Mouse (Mus musculus): ENCODE data around the gene Rtn4rl1. TPM values are rescaled to one million over a fixed set of nuclear protein-coding genes. Genes with fewer than 3 reads are reported as not detected.
"Not testable (repeated sequence)": the region's sequence is repeated elsewhere in the genome, so short reads cannot be mapped to it uniquely, and the experiment has no call there.

The Rtn4rl1 gene
- total RNA-seq, 2 experiments from 2014 or later: 103 to 107 TPM

DNA sequence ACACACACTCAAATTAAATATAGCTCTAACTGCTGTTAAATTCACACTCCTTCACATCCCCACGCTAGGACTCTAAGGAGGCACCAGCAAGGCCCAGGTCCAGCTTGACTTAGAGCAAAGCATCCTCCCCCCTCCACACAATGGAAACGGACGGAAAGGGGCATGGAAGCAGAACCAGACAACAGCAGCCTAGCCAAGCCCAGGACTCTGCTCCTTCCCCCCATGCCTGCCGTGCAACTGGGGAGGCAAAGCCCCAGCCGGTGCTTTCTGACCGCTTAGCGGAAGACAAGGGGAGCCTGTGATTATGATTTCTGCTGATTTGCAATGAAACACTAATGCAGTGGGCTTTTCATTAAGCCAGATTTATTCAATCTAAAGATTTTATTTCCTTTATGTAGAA is 84.5 kb downstream of the Rtn4rl1 start:
- no peak for DNase-seq

GRCm38 (mm10) chr11:75279013-75279341 is 85.4 kb downstream of the Rtn4rl1 start:
- DNase-seq: no peak

DNA sequence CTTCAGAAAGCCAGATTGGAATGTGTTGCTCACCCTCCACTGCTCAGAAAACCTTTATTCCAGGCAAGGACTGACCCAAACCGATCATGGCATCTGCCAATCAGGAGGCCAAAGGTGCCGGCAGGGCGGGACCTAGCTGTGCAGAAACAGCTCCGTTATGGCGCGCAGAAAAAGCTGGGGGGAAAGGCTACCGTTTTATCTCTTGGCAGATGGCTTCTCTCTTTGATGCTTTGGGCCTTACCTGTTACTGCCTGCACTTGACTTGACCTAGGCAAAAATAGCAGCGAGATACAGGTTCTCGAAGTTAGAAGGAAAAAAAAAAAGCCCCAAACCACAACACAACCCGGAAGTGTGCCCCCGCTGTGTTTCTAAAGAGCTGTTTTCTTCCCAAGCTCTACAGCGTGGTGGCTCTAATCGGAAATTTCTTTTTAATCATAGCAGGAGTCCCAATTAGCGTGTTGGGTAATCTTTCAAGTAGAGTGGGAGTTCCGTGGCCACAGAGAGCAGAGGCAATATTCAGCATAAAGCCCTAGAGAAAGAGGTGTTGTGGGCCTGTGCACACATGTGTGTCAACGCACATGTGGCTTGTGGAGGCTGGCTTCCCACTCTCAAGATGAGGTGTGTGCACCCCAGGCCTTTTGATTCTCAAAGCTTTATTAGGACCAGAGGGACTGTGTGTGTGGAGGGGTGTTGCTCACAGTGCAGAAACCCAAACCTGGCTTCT is 85.9 kb downstream of the Rtn4rl1 start:
- no peak for DNase-seq

DNA sequence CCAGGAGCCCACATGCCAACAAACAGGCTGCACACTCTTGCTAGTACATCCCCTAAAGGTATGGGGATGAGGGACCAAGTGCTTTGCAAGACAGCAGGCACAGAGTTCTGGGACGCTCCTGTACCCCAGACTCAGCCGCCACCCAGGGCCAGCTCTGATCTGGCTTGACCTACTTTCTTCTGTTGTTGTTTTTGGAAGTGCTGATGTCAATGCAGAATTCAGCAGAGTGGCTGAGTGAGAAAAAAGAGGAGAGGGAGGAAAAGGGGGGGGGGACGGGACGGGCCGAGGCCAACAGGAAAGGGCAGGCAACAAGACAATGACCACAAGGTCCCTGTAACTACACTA is 86.5 kb downstream of the Rtn4rl1 start:
- no peak for DNase-seq

GRCm38 (mm10) chr11:75280435-75281001 is 86.9 kb downstream of the Rtn4rl1 start:
- DNase-seq: no peak

DNA sequence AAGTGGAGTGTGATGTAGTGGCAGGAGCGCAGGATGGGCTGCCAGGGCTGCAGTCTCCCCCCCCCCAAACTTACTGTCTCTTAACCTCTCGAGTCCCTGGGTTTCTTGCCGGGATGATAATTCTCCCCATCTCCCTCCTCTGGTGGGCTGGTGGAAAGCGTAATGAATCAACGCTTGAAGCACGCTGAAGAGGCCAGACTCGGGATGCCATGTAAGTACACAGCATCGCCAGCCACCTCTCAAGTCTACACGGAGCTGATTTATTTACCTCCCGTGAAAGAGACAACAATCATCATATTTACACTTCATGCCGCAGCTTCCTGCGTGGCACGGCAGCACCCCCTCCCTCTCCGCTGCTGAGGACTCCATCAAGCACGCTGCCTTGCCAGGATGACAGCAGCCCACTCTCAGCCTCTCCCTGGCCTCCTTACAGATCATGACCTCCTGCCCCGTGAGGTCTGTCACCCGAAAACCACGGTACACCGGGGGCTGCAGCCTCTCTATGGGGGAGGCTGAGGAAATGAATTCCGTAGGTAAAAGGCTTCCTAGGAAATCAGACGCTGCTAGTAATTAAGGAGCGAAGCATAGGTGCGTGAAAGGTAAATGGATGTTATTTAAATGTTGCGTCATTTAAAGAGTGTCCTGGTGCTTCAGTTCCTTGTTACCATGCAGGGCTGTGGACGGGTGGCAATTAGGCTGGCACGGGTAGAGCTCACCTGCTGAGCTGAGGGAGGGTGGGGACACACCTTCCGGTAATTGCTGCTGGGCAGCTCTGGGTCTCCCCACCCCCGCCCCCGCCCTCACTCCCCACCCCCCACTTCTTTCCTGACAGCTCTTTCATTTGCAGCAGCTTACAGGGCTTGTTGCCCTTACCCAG is 88.0 kb downstream of the Rtn4rl1 start:
- DNase-seq: no peak

DNA sequence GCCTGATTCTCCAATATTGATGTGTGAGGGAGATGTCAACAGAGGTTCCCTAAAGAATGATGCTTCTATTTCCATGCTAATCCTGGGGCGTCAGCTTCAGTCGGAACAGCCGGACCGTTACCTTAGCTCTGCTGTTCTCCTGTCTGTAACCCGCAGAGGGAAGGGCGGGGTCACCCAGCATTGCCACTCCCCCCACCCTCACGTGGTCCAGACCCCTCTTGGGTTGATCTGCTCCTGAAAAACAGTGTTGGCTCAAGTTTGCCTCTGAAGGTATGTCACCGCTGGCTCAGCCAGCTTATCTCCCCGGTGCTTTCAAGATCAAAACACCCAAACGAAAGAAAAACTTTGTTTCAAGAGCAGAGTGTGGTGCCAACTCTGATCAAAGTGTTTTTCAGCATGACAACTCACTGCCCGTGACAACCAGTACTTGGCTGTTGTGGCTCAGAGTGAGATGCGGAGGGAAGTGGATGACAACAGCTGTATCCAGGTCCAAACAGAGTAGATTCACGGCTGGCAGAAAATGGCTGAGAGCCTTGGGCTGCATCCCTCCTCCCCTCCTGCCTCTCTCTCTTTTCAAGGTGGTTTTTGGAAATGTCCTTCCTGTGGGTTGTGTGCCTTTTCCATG is 89.0 kb downstream of the Rtn4rl1 start:
- no peak for DNase-seq

GRCm38 (mm10) chr11:75283784-75284183 is 90.2 kb downstream of the Rtn4rl1 start:
- DNase-seq: not testable (repeated sequence)

- DNase-seq: no peak
These were observed 92.4 kb downstream of the Rtn4rl1 start for GRCm38 (mm10) chr11:75285893-75286467.

DNA sequence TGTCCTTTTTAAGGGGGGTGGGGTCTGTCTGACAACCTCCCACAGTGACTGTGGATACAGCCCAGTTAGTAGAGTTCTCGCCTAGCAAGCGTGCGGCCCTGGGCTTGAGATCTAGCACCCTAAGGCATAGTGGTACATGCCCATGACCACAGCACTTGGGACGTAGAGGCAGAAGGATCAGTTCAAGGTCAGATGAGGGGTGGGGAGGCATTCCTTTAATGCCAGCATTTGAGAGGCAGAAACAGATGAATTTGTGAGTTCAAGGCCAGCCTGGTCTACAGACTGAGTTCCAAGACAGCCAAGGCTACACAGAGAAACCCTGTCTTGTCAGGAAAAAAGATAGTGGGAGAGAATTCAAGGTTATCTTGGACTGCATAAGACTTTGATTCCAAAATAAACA is 93.3 kb downstream of the Rtn4rl1 start:
- DNase-seq: no peak

- no peak for DNase-seq
These were observed 94.4 kb downstream of the Rtn4rl1 start for GRCm38 (mm10) chr11:75287940-75288339.

DNA sequence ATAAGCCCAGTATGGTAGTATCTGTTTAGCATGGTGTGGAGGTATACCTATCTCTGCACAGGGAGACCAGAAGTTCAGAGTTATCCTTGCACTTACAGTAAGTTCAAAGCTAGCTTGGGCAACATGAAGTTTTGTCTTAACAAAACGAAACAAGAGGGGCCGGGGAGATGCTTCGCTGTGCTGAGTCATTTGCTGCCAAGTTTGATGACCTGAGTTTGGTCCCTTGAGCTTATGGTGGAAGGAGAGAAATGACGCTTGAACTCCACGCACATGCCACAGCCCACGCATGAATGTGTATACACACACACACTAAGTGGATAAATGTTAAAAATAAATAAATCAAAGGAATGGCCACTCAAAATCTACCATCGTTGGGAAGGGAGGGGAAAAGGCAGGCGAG is 94.9 kb downstream of the Rtn4rl1 start:
- DNase-seq: no peak

DNA sequence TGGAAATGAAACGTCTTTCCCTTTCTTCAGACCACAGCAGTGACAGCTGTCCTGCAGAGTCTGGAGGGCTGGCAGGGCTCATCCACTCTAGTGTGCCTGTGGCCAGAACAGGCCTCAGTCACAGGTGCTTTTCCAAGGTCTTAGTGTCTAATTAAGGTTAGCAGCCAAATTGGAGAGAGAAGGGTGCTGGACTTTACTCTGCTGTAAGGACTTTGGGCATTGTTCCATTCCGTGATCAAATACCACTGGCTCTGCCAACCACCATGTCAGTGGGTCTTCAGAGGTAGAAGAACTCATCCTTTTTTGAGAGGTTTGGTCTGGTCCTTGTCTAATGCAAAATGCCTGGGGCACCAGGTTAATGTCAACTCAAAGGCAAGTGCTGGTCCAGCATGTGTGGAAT is 95.5 kb downstream of the Rtn4rl1 start:
- DNase-seq: no peak

GRCm38 (mm10) chr11:75290566-75291271 is 97.1 kb downstream of the Rtn4rl1 start:
- DNase-seq: peak; percentile 85 to 90

GRCm38 (mm10) chr11:75291389-75292215 is 98.0 kb downstream of the Rtn4rl1 start:
- peak; percentile 55 to 70 for DNase-seq

DNA sequence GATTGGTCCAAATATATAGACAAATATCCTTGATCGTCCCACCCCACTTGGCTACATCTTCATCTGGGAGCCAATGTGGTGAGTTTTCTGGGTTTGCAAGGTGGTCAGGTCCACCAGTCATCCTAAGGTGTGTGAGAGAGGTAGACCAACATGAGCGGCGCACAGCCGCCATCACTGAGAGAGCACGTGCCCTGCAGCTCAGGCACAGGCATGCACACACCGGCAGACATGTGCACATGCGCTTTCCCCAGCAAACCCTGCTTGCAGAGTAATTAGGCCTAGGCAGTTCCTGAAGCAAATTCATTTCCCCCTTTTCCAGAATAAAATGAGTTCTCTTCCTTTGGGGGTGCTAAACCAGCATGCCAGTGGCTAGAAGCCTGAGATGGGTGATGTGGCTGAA is 98.7 kb downstream of the Rtn4rl1 start:
- no peak for DNase-seq

DNA sequence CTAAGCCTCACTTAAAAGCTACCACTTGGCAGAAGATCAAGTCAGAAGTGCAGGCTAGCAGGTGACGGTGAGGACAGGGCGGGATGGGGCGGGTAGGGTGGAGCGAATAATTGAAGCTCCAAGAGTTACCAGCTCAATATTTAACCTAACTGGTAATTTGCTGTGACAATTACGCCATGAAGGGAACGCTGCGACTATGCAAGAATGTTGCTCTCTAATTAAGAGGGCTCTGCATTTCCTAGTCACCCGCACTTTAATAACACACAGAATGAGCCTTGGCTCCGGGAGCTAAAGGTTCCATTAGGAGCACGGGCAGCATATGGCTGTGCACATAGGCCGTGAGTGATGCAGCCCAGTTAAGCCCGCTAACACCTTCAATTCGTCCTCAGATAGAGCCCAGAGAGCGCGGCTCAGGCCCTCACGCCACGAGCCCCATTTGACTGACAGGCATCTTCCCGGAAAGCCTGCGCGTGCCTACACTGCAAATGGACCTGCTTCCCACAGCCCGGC is 100.3 kb downstream of the Rtn4rl1 start:
- no peak for DNase-seq

GRCm38 (mm10) chr11:75294862-75295261 is 101.3 kb downstream of the Rtn4rl1 start:
- DNase-seq: no peak

GRCm38 (mm10) chr11:75295534-75295933 is 102.0 kb downstream of the Rtn4rl1 start:
- DNase-seq: not testable (repeated sequence)

GRCm38 (mm10) chr11:75296406-75297005 is 102.9 kb downstream of the Rtn4rl1 start:
- DNase-seq: no peak

DNA sequence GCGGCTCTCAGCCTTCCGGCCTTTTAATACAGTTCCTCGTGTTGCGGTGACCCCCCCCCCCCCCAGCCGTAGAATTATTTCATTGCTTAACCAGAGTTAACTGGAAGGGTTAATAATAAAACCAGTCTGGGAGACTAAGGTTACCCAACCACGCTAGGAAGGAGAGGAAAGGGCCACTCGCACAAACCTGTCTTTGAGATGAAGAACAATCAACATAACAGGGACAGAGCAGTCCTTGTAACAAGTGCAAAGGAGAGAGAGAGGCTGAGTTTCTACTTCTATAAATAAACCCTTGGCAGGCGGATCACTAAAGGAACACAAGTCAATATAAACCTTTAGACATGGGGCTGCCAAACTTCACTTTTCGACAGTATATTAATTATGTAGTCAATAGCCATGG is 104.0 kb downstream of the Rtn4rl1 start:
- DNase-seq: no peak
